Mouse (Mus musculus) frontal cortex, postnatal 10 days (tissue): ENCODE data around the gene Myof.
A peak's percentile ranks its signal among the peaks of the same experiment; 100 is the strongest.

Experiments
- DNase-seq, 2 experiments: peaks; one replicate each; pipeline ENCODE4 v3.0.0; 2022; ENCODE audit warnings: low spot score in 2 of 2, mixed read lengths in 1 of 2

The Myof gene

GRCm38 (mm10) chr19:38042261-38042722, 1.1 kb downstream of the Myof start:
- no peak for DNase-seq

- DNase-seq: no peak
Observed at GRCm38 (mm10) chr19:38038267-38038666, 5.1 kb downstream of the Myof start.

- DNase-seq: no peak
Observed at GRCm38 (mm10) chr19:38035766-38036165, 7.6 kb downstream of the Myof start.

GRCm38 (mm10) chr19:38034696-38035095, 8.7 kb downstream of the Myof start:
- DNase-seq: no peak

GRCm38 (mm10) chr19:38033735-38034057, 9.7 kb downstream of the Myof start:
- DNase-seq: no peak

- no peak for DNase-seq
Observed at GRCm38 (mm10) chr19:38032993-38033734, 10.2 kb downstream of the Myof start.

- DNase-seq: no peak
Observed at GRCm38 (mm10) chr19:38031144-38031543, 12.2 kb downstream of the Myof start.

- DNase-seq: no peak
Observed at GRCm38 (mm10) chr19:38030673-38031137, 12.7 kb downstream of the Myof start.

GRCm38 (mm10) chr19:38029871-38030270, 13.5 kb downstream of the Myof start:
- DNase-seq: no peak

GRCm38 (mm10) chr19:38029292-38029691, 14.1 kb downstream of the Myof start:
- DNase-seq: no peak

- no peak for DNase-seq
Observed at GRCm38 (mm10) chr19:38027881-38028521, 15.4 kb downstream of the Myof start.

GRCm38 (mm10) chr19:38027389-38027788, 16.0 kb downstream of the Myof start:
- DNase-seq: no peak

- no peak for DNase-seq
Observed at GRCm38 (mm10) chr19:38026211-38026624, 17.2 kb downstream of the Myof start.

GRCm38 (mm10) chr19:38025254-38026041, 17.9 kb downstream of the Myof start:
- DNase-seq: no peak

- DNase-seq: no peak
Observed at GRCm38 (mm10) chr19:38023603-38024002, 19.8 kb downstream of the Myof start.

- DNase-seq: no peak
Observed at GRCm38 (mm10) chr19:38022710-38023109, 20.7 kb downstream of the Myof start.

- no peak for DNase-seq
Observed at GRCm38 (mm10) chr19:38015873-38016254, 27.5 kb downstream of the Myof start.

GRCm38 (mm10) chr19:38015180-38015872, 28.1 kb downstream of the Myof start:
- peak; percentile 49 to 80 for DNase-seq

GRCm38 (mm10) chr19:38014443-38014842, 28.9 kb downstream of the Myof start:
- DNase-seq: no peak

GRCm38 (mm10) chr19:38011379-38011778, 32.0 kb downstream of the Myof start:
- no peak for DNase-seq

GRCm38 (mm10) chr19:38004809-38005380, 38.5 kb downstream of the Myof start:
- no peak for DNase-seq
